Mouse (Mus musculus) hindbrain, embryonic 11.5 days (tissue): ENCODE results near the gene Lyst. TPM values are rescaled to one million over a fixed set of nuclear protein-coding genes. Genes with fewer than 3 reads are reported as not detected.

Experiments
- ATAC-seq: fragments of 200-750 bp; cut with Nextera tagmentation; 2 replicates; pipeline ENCODE4 v1.8.0; 2017; ENCODE audit warnings: mild to moderate bottlenecking, moderate TSS enrichment, moderate library complexity; ENCODE audit not compliant: low FRiP score
- DNase-seq: peaks from one replicate; pipeline ENCODE4 v3.0.0-alpha.2; 2015; ENCODE audit warnings: low spot score
- H3K27ac ChIP-seq: fragments of 300-500 bp; sonication (generic); 2 replicates; pipeline ENCODE4 v1.5.1; 2014; ENCODE audit warnings: mild to moderate bottlenecking, low read depth, low read length
- H3K27me3 ChIP-seq: fragments of 300-500 bp; sonication (generic); 2 replicates; pipeline ENCODE4 v1.6.1; 2014; ENCODE audit warnings: mild to moderate bottlenecking, low read length, moderate library complexity, mixed read lengths; ENCODE audit not compliant: control insufficient read depth, insufficient read depth
- H3K36me3 ChIP-seq: fragments of 300-500 bp; sonication (generic); 2 replicates; pipeline ENCODE4 v1.6.1; 2014; ENCODE audit warnings: mild to moderate bottlenecking, low read length, moderate library complexity, mixed read lengths; ENCODE audit not compliant: control insufficient read depth, insufficient read depth
- H3K4me1 ChIP-seq: fragments of 300-500 bp; sonication (generic); replicated peaks from 2 replicates; pipeline ENCODE4 v1.6.1; 2014; ENCODE audit warnings: low read length, mixed read lengths; ENCODE audit not compliant: control insufficient read depth, insufficient read depth
- H3K4me2 ChIP-seq: fragments of 300-500 bp; sonication (generic); replicated peaks from 2 replicates; pipeline ENCODE4 v1.6.1; 2014; ENCODE audit warnings: mild to moderate bottlenecking, low read depth, low read length
- H3K4me3 ChIP-seq: fragments of 300-500 bp; sonication (generic); 2 replicates; pipeline ENCODE4 v1.5.1; 2014; ENCODE audit warnings: low read depth, low read length
- H3K9ac ChIP-seq: fragments of 300-500 bp; sonication (generic); 2 replicates; pipeline ENCODE4 v1.6.1; 2014; ENCODE audit warnings: low read depth, low read length
- H3K9me3 ChIP-seq: fragments of 300-500 bp; sonication (generic); 2 replicates; pipeline ENCODE4 v1.6.1; 2016; ENCODE audit warnings: low read length; ENCODE audit not compliant: control insufficient read depth
- WGBS: fragments of 180-500 bp; shearing (Covaris S2); extraction: QIAGEN DNeasy Blood & Tissue Kit; methylation state at CpG from one replicate; pipeline ENCODE4 v1.1.7; 2014; 5-methylcytosine and 5-hydroxymethylcytosine counted together
- polyA plus RNA-seq: library from polyadenylated mRNA; unstranded; fragments of >200 nt; fragmentation: Nextera tagmentation; extraction: Ambion mirVana; gene quantifications from 2 replicates; pipeline ENCODE4 v1.2.1, GENCODE M21; 2014

Lyst gene
- polyA plus RNA-seq, 1 experiment from 2014 or later: 4.7 TPM

DNA sequence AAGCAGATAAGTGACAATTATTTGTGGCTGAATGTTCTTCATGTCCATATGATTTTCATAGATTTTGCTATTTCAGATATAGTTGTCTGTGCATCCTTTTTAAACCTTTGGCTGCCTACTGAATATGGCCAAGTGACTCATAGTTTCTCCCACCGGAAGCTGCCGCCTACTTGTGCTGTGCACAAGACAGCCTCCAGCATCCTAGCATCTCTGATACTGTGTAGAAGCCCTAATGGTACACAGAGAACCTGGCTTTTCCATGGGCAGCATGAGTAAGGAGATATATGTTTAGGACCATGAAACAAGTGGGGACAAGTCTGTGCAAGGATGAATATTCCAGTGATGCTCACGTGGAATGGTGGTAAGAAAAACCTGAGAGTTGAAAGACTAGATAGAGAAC lies 35.0 kb upstream of the Lyst start:
- Histone ChIP-seq H3K9me3 (no peaks in the 10 kb centered on the region), H3K4me2 (no peak overlapping the region), H3K27me3 (no peaks in the 10 kb centered on the region), H3K4me3 (no peak overlapping the region), H3K9ac (no peak overlapping the region), H3K36me3 (no peaks in the 10 kb centered on the region), H3K4me1 (no peaks in the 10 kb centered on the region), H3K27ac (no peak overlapping the region)
- no peak for DNase-seq
- 95% methylated on average over 3 of the region's 3 CpGs for WGBS
- ATAC-seq: no peak

DNA sequence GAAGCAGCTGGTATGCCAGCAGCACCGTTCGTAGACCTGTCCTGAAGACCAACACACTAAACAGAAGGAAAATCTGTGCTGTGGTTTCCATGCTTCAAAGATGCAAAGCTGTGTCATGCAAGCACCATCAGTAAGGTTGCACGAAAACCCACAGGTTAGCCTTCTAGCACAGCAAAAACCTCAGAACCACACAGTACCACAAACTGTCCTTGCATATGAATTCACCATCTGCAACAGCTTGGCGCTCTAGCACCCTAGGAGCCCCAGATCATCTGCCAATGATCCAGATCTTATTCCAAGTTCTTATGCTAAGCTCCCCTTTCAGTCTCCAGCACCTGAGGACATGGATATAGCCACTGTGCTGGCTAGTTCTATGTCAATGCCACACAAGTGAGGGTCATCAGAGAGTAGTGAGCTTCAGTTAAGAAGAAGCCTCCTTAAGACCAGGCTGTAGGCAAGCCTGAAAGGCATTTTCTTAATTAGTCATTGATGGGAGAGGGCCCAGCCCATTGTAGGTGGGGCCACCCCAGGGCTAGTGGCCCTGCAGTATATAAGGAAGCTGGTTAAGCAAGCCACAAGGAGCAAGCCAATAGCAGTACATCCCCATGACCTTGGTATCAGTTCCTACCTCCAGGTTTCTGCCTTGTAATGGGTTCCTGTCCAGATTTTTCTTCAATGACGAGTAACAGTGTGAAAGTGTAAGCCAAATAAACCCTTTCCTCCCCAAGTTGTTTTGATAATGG lies 33.0 kb upstream of the Lyst start:
- DNase-seq (no peak), ATAC-seq (no peak)
- H3K4me3 ChIP-seq: no peak overlapping the region
- H3K27me3 ChIP-seq: no peaks in the 10 kb centered on the region
- no peaks in the 10 kb centered on the region for H3K9me3 ChIP-seq
- H3K9ac ChIP-seq: no peak overlapping the region
- no peaks in the 10 kb centered on the region for H3K36me3 ChIP-seq
- no peak overlapping the region for H3K27ac ChIP-seq
- 78% methylated on average over 5 of the region's 5 CpGs for WGBS
- no peak overlapping the region for H3K4me2 ChIP-seq
- no peaks in the 10 kb centered on the region for H3K4me1 ChIP-seq

DNA sequence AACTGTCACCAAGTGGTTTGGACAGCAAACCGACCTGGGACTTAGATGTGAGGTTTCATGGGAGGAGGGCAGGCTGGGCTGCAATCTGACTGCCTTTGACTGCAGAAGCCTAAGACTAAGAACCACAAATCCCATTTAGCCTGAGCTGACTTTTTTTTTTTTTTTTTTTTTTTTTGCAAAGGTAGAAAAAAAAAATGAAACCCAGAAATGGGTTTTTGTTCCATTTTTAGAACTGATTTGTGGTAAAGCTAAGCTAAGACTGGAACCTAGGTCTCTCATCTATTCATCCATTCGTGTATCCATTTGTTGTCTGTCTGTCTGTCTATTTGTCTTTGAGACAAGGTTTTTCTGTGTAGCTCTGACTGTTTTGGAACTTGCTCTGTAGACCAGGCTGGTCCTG lies 31.9 kb upstream of the Lyst start:
- no peaks in the 10 kb centered on the region for H3K36me3 ChIP-seq

DNA sequence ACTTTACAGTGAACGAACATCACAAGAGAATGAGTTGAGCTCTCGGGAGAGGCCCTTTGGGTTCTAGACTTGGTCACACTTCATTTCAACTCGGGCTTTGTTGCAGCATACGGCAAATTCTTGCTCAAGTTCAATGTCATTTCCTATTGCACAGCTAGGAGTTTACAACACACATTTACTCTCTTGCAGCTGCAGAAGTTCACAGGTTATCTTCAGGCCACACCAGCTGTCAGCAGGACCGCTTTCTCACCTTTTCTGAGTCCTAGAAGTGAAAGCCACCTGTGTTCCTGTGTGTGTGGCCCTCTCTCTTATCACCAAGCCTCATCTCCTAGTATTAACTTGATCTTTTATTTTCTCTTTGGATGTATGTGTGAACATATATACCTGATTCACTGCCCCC lies 31.3 kb upstream of the Lyst start:
- H3K4me3 ChIP-seq: no peak overlapping the region
- H3K9ac ChIP-seq: no peak overlapping the region
- H3K9me3 ChIP-seq: no peaks in the 10 kb centered on the region
- no peak overlapping the region for H3K27ac ChIP-seq
- 87% methylated on average over 5 of the region's 5 CpGs for WGBS
- no peaks in the 10 kb centered on the region for H3K36me3 ChIP-seq
- H3K4me2 ChIP-seq: no peak overlapping the region
- no peaks in the 10 kb centered on the region for H3K4me1 ChIP-seq
- DNase-seq (no peak), ATAC-seq (no peak)
- H3K27me3 ChIP-seq: no peaks in the 10 kb centered on the region

More for the DNA sequence above, 31.9 kb upstream of the Lyst start:
- Histone ChIP-seq H3K27ac (no peak overlapping the region), H3K4me2 (no peak overlapping the region), H3K4me3 (no peak overlapping the region), H3K4me1 (no peaks in the 10 kb centered on the region), H3K9ac (no peak overlapping the region), H3K9me3 (no peaks in the 10 kb centered on the region), H3K27me3 (no peaks in the 10 kb centered on the region)
- DNase-seq (no peak), ATAC-seq (no peak)
- 69% methylated on average over 2 of the region's 2 CpGs for WGBS

DNA sequence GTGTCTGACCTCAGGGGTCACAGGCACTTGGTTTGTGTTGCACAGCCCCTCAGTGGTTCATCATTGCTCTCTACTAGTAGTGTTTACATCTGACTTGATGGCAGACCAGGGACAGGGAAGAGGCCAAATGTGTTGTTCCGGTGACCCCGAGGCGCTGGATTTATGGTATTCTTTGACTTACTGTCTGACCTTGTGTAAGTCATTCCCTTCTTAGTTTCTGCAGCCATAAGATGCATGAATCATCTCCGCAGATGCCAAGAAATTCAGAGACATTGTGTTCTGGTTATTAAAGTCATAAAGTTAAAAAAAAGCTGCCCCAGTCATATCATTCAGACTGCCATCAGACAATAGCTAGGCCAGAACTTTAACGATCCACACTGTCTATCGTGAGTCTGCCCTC lies 27.6 kb upstream of the Lyst start:
- WGBS: 85% methylated on average over 6 of the region's 6 CpGs
- ATAC-seq: no peak
- H3K4me3 ChIP-seq: no peak overlapping the region
- no peak overlapping the region for H3K4me2 ChIP-seq
- no peak overlapping the region for H3K9ac ChIP-seq
- DNase-seq: no peak
- no peaks in the 10 kb centered on the region for H3K27me3 ChIP-seq
- no peaks in the 10 kb centered on the region for H3K4me1 ChIP-seq
- H3K27ac ChIP-seq: no peak overlapping the region
- H3K36me3 ChIP-seq: no peaks in the 10 kb centered on the region
- no peaks in the 10 kb centered on the region for H3K9me3 ChIP-seq

DNA sequence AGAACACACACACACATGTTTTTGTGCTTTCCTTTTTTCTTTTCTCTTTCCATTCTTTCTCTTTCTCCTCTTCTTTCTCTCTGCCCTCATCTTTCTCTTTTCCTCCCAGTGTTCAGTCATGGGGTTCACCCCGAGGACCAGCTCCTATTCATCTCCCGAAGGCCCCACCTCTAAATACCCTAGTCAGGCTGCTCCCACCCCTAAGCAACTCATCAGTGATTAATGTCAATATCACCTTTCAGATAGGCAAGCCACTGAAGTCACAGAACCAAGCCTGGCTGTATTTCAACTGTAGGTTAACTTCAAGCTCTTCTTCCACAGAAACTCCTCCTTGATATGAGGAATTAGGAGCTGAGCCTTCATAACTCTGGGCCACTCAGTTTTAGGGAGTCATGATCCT lies 26.1 kb upstream of the Lyst start:
- Histone ChIP-seq H3K36me3 (no peaks in the 10 kb centered on the region), H3K4me1 (no peaks in the 10 kb centered on the region), H3K27ac (no peak overlapping the region), H3K4me3 (no peak overlapping the region), H3K27me3 (no peaks in the 10 kb centered on the region), H3K4me2 (no peak overlapping the region), H3K9ac (no peak overlapping the region), H3K9me3 (no peaks in the 10 kb centered on the region)
- ATAC-seq (no peak), DNase-seq (no peak)
- WGBS: 68% methylated on average over 2 of the region's 2 CpGs

DNA sequence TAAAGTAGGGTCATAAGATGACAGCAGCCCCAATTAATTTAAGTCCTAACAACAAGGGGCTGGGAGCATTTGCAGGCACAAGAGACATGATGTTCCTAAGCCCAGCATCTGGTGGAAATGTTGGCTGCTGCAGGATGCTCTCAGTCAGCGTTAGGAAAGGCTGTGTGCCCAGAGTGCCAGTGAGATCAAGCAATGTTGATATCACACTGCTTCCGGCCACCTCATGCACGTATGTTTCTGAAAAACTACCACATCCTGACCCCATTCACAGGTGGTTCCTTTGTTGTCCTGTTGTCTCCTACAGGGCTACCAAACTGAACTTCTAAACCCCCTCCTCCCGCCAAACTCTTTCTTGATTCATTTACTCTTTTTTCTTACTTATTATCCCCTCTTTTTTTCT lies 25.7 kb upstream of the Lyst start:
- ATAC-seq (no peak), DNase-seq (no peak)
- no peak overlapping the region for H3K9ac ChIP-seq
- H3K4me1 ChIP-seq: no peaks in the 10 kb centered on the region
- no peaks in the 10 kb centered on the region for H3K9me3 ChIP-seq
- no peaks in the 10 kb centered on the region for H3K36me3 ChIP-seq
- 81% methylated on average over 4 of the region's 4 CpGs for WGBS
- H3K4me2 ChIP-seq: no peak overlapping the region
- no peak overlapping the region for H3K4me3 ChIP-seq
- no peak overlapping the region for H3K27ac ChIP-seq
- H3K27me3 ChIP-seq: no peaks in the 10 kb centered on the region

DNA sequence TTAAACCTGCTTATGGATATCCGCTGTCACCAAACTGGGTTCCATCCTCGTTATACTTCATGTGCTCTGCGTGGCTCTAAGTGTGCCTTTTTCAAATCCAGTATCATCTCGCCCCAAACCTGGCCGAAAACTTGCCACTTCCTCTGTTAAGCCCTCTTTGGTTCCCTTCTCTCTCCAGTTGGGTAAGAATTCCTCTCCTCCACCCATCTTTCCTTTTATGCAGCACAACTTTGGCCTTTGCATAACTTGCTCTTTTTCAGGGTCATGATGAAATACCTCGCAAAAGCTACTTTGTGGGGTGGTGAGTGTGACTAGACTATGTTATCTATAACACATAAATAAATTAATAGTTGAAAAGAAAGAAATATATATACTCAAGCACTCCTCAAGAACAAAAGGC lies 22.6 kb upstream of the Lyst start:
- no peak overlapping the region for H3K4me2 ChIP-seq
- 93% methylated on average over 6 of the region's 6 CpGs for WGBS
- DNase-seq (no peak), ATAC-seq (no peak)
- H3K36me3 ChIP-seq: no peaks in the 10 kb centered on the region
- no peak overlapping the region for H3K9ac ChIP-seq
- H3K4me1 ChIP-seq: no peaks in the 10 kb centered on the region
- no peaks in the 10 kb centered on the region for H3K9me3 ChIP-seq
- H3K27me3 ChIP-seq: no peaks in the 10 kb centered on the region
- no peak overlapping the region for H3K4me3 ChIP-seq
- H3K27ac ChIP-seq: no peak overlapping the region

DNA sequence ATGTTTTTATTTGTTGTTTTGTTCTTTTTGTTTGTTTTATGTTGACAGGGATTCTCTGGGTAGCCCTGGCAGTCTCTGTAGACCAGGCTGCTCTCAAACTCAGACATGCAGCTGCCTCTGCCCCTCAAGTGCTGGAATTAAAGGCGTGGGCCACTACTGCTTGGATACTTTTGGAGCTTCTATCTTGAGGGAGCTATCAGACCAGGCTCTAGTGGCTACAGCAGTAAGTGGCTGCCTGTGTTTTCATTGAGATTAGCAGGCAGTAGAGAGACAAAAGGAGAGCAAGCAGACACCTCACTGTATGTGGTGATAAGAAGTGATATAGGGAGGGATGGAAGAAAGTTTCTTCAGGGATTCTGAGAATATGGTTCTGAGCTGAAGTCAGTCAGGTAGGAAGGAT lies 21.4 kb upstream of the Lyst start:
- 81% methylated on average over 1 of the region's 1 CpGs for WGBS
- ATAC-seq: no peak
- no peaks in the 10 kb centered on the region for H3K27me3 ChIP-seq

More for the DNA sequence above, 21.4 kb upstream of the Lyst start:
- H3K4me3 ChIP-seq: no peak overlapping the region
- no peaks in the 10 kb centered on the region for H3K4me1 ChIP-seq
- H3K4me2 ChIP-seq: no peak overlapping the region
- H3K27ac ChIP-seq: no peak overlapping the region
- no peak overlapping the region for H3K9ac ChIP-seq
- H3K36me3 ChIP-seq: no peaks in the 10 kb centered on the region
- DNase-seq: no peak
- no peaks in the 10 kb centered on the region for H3K9me3 ChIP-seq
